25 mouse cellular contexts compared by ENCODE assay signal in genomic region chr5:8221630-8222029, GRCm38 (mm10).
"Had no signal": no experiment of that assay in that cellular context is flagged by ENCODE, and none has a peak within 500 bp of the region (broad histone marks: within the 10 kb centered on the region; RNA-seq: fewer than 3 reads in every experiment).

No protein-coding gene starts in this region.

- H3K9me3 ChIP-seq: kidney, embryonic 15.5 days; limb, embryonic 12.5 days; limb, embryonic 15.5 days; midbrain, embryonic 12.5 days; midbrain, embryonic 15.5 days; neural tube, embryonic 12.5 days; neural tube, embryonic 15.5 days had no signal

- DNase-seq: kidney, adult 8-10 months; kidney, postnatal 10 days; kidney, postnatal 36 days; layer of hippocampus, postnatal 36 days; liver, postnatal 0 days; lung, embryonic 14.5 days; right cerebral cortex, adult 18-20 months; right cerebral cortex, postnatal 14 days; right cerebral cortex, postnatal 4 days; thymus, adult 2 months; thymus, postnatal 14 days; thymus, postnatal 4 days had no signal

- H3K9ac ChIP-seq: kidney, embryonic 15.5 days; limb, embryonic 12.5 days; limb, embryonic 15.5 days; liver, embryonic 14.5 days; liver, postnatal 0 days; lung, embryonic 14.5 days; midbrain, embryonic 12.5 days; midbrain, embryonic 15.5 days; neural tube, embryonic 12.5 days; neural tube, embryonic 15.5 days had no signal

- H3K4me2 ChIP-seq: kidney, embryonic 15.5 days; limb, embryonic 12.5 days; limb, embryonic 15.5 days; liver, embryonic 11.5 days; lung, embryonic 14.5 days; midbrain, embryonic 12.5 days; midbrain, embryonic 15.5 days; neural tube, embryonic 12.5 days; neural tube, embryonic 15.5 days had no signal

- H3K27me3 ChIP-seq: kidney, embryonic 15.5 days; limb, embryonic 12.5 days; limb, embryonic 15.5 days; midbrain, embryonic 12.5 days; midbrain, embryonic 15.5 days; neural tube, embryonic 12.5 days; neural tube, embryonic 15.5 days had no signal

- H3K36me3 ChIP-seq: kidney, embryonic 15.5 days; limb, embryonic 12.5 days; limb, embryonic 15.5 days; midbrain, embryonic 12.5 days; midbrain, embryonic 15.5 days; neural tube, embryonic 12.5 days; neural tube, embryonic 15.5 days had no signal

- H3K4me3 ChIP-seq: kidney, embryonic 15.5 days; left cerebral cortex, adult 2 months; limb, embryonic 12.5 days; limb, embryonic 15.5 days; midbrain, embryonic 12.5 days; midbrain, embryonic 15.5 days; neural tube, embryonic 12.5 days; neural tube, embryonic 15.5 days had no signal

- ATAC-seq: liver, postnatal 0 days; lung, postnatal 0 days; midbrain, embryonic 15.5 days had no signal

- H3K27ac ChIP-seq: kidney, embryonic 15.5 days; left cerebral cortex, adult 2 months; limb, embryonic 12.5 days; limb, embryonic 15.5 days; liver, embryonic 14.5 days; macrophage; midbrain, embryonic 12.5 days; midbrain, embryonic 15.5 days; neural tube, embryonic 12.5 days; neural tube, embryonic 15.5 days; stomach, postnatal 0 days had no signal

- H3K4me1 ChIP-seq: kidney, embryonic 15.5 days; limb, embryonic 12.5 days; limb, embryonic 15.5 days; midbrain, embryonic 12.5 days; midbrain, embryonic 15.5 days; neural tube, embryonic 12.5 days had no signal
